Mouse (Mus musculus): Measurements from ENCODE around the gene Tmem107. TPM values are rescaled to one million over a fixed set of nuclear protein-coding genes. Genes with fewer than 3 reads are reported as not detected.

The Tmem107 gene
- polyA plus RNA-seq, 1 experiment from 2014 or later, result 42.5 TPM

GRCm38 (mm10) chr11:69046395-69046774 is 24.2 kb upstream of the Tmem107 start:
- Histone ChIP-seq H3K9me3 (no peaks in the 10 kb centered on the region), H3K27ac (no peak overlapping the region), H3K4me2 (replicated peaks) (peak overlapping the region; percentile 93), H3K9ac (replicated peaks) (peak overlapping the region; percentile 63), H3K27me3 (no peaks in the 10 kb centered on the region), H3K4me3 (replicated peaks) (peak overlapping the region; percentile 62), H3K36me3 (peaks cover 20% of the 10 kb centered on the region), H3K4me1 (replicated peaks) (peaks cover 31% of the 10 kb centered on the region)
- WGBS, result 21% methylated on average over 9 of the region's 9 CpGs
- ATAC-seq, result no peak

- ATAC-seq, result no peak
- Histone ChIP-seq H3K4me3 (replicated peaks) (no peak overlapping the region), H3K4me2 (replicated peaks) (peak overlapping the region; percentile 93), H3K27ac (no peak overlapping the region), H3K9me3 (no peaks in the 10 kb centered on the region), H3K4me1 (replicated peaks) (peaks cover 31% of the 10 kb centered on the region), H3K9ac (replicated peaks) (no peak overlapping the region), H3K36me3 (peaks cover 20% of the 10 kb centered on the region), H3K27me3 (no peaks in the 10 kb centered on the region)
- WGBS, result 93% methylated on average over 12 of the region's 12 CpGs
These were observed 23.0 kb upstream of the Tmem107 start for GRCm38 (mm10) chr11:69047592-69047991.

GRCm38 (mm10) chr11:69048151-69048550 is 22.5 kb upstream of the Tmem107 start:
- WGBS, result 93% methylated on average over 14 of the region's 14 CpGs
- ATAC-seq, result no peak
- no peaks in the 10 kb centered on the region for H3K9me3 ChIP-seq
- H3K9ac ChIP-seq (replicated peaks), result no peak overlapping the region
- H3K4me1 ChIP-seq (replicated peaks), result peaks cover 31% of the 10 kb centered on the region
- H3K27ac ChIP-seq, result no peak overlapping the region
- no peak overlapping the region for H3K4me3 ChIP-seq (replicated peaks)
- H3K4me2 ChIP-seq (replicated peaks), result no peak overlapping the region
- H3K27me3 ChIP-seq, result no peaks in the 10 kb centered on the region
- H3K36me3 ChIP-seq, result peaks cover 20% of the 10 kb centered on the region

GRCm38 (mm10) chr11:69050748-69051147 is 19.9 kb upstream of the Tmem107 start:
- H3K4me1 ChIP-seq (replicated peaks), result peaks cover 28% of the 10 kb centered on the region
- WGBS, result 89% methylated on average over 8 of the region's 8 CpGs
- no peak overlapping the region for H3K27ac ChIP-seq
- no peak overlapping the region for H3K4me3 ChIP-seq (replicated peaks)
- no peak overlapping the region for H3K4me2 ChIP-seq (replicated peaks)
- H3K36me3 ChIP-seq, result peaks cover 20% of the 10 kb centered on the region
- no peak for ATAC-seq
- no peak overlapping the region for H3K9ac ChIP-seq (replicated peaks)
- H3K27me3 ChIP-seq, result no peaks in the 10 kb centered on the region
- H3K9me3 ChIP-seq, result no peaks in the 10 kb centered on the region

DNA sequence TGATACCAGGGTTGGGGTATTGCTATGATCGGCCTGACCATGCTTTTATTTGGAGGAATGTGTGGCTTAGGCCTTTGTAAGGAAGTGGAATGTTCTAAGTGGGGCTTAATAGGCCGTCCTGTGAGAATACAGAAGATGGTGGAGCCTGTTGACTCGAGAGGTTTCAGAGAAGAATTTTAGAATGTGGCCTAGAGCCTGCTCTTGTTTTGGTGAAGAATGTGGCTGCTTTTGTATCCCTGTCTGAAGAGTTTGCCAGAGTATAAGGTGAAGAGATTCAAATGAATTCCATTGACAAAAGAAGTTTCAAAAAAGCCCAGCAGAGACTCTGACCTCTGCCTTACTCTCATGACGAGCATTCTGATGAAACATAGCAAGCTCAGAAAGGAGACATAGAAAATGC is 18.8 kb upstream of the Tmem107 start:
- peaks cover 20% of the 10 kb centered on the region for H3K36me3 ChIP-seq
- H3K27ac ChIP-seq, result no peak overlapping the region
- no peak for ATAC-seq
- WGBS, result 53% methylated on average over 4 of the region's 4 CpGs
- no peak overlapping the region for H3K4me3 ChIP-seq (replicated peaks)
- no peaks in the 10 kb centered on the region for H3K27me3 ChIP-seq
- no peak overlapping the region for H3K9ac ChIP-seq (replicated peaks)
- H3K4me1 ChIP-seq (replicated peaks), result peaks cover 18% of the 10 kb centered on the region
- H3K9me3 ChIP-seq, result no peaks in the 10 kb centered on the region
- H3K4me2 ChIP-seq (replicated peaks), result no peak overlapping the region

DNA sequence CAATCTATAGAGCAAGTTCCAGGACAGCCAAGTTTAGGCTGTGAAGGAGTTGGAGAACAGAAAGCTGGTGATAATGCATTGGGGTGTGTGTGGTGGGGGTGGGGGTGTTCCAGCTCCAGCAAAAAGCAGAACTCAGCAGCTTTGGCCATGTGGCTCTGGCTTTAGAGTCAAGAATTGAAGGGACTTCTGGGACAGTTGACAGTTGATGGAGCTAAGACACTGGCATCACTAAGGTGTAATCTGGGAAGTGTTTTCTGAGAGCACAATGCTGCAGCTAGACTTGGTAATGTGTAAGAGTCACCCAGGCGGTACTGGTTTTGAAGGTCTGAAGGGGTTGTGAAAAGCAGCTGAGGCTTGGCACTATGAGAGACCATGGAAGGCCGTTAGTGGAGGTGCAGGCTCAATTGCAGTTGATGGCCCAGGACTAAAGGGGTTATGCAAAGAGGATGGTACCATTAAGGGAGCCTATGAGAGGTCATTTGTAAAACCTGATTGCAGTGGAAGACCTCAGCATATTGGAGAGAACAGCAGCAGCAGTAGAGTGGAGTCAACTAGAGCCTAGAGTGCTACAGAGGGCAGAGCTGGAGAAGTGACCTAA is 17.7 kb upstream of the Tmem107 start:
- Histone ChIP-seq H3K9me3 (no peaks in the 10 kb centered on the region), H3K4me1 (replicated peaks) (peaks cover 11% of the 10 kb centered on the region), H3K4me2 (replicated peaks) (no peak overlapping the region), H3K4me3 (replicated peaks) (no peak overlapping the region), H3K27me3 (no peaks in the 10 kb centered on the region), H3K27ac (no peak overlapping the region), H3K9ac (replicated peaks) (no peak overlapping the region), H3K36me3 (peaks cover 20% of the 10 kb centered on the region)
- no peak for ATAC-seq
- WGBS, result 92% methylated on average over 2 of the region's 2 CpGs

DNA sequence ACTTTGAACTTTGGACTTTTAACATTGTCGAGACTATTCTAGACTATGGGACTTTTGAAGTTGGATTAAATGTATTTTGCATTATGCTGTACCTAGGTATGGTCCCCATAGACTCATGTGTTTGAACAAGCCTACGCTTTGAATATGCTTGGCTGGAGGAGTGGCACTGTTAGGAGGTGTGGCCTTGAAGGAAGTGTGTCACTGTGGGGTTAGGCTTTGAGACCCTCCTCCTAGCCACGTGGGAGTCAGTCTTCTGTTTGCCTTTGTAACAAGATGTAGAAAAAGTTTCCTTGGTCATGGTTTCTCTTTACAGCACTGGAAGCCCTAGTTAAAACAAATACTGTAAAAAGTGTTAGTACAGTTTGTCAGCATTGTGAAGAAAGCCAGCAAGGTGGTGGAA is 16.8 kb upstream of the Tmem107 start:
- H3K4me3 ChIP-seq (replicated peaks), result no peak overlapping the region
- no peak overlapping the region for H3K27ac ChIP-seq
- 84% methylated on average over 3 of the region's 3 CpGs for WGBS
- H3K9ac ChIP-seq (replicated peaks), result no peak overlapping the region
- H3K4me2 ChIP-seq (replicated peaks), result no peak overlapping the region
- H3K9me3 ChIP-seq, result no peaks in the 10 kb centered on the region
- peaks cover 14% of the 10 kb centered on the region for H3K36me3 ChIP-seq
- ATAC-seq, result no peak
- peaks cover 19% of the 10 kb centered on the region for H3K4me1 ChIP-seq (replicated peaks)
- no peaks in the 10 kb centered on the region for H3K27me3 ChIP-seq

GRCm38 (mm10) chr11:69058265-69058664 is 12.3 kb upstream of the Tmem107 start:
- Histone ChIP-seq H3K27me3 (no peaks in the 10 kb centered on the region), H3K4me3 (replicated peaks) (peak overlapping the region; percentile 93), H3K4me2 (replicated peaks) (peak overlapping the region; percentile 75), H3K27ac (peak overlapping the region; percentile 94), H3K4me1 (replicated peaks) (peaks cover 31% of the 10 kb centered on the region), H3K36me3 (no peaks in the 10 kb centered on the region; the same call in 1 of the 2 replicates), H3K9me3 (no peaks in the 10 kb centered on the region), H3K9ac (replicated peaks) (peak overlapping the region; percentile 77)
- WGBS, result 79% methylated on average over 2 of the region's 2 CpGs
- no peak for ATAC-seq

GRCm38 (mm10) chr11:69058729-69059356 is 11.8 kb upstream of the Tmem107 start:
- Histone ChIP-seq H3K36me3 (no peaks in the 10 kb centered on the region; the same call in 1 of the 2 replicates), H3K4me1 (replicated peaks) (peaks cover 32% of the 10 kb centered on the region), H3K4me2 (replicated peaks) (peak overlapping the region; percentile 75), H3K27ac (peak overlapping the region; percentile 94), H3K27me3 (no peaks in the 10 kb centered on the region), H3K4me3 (replicated peaks) (peak overlapping the region; percentile 93), H3K9ac (replicated peaks) (peak overlapping the region; percentile 77), H3K9me3 (no peaks in the 10 kb centered on the region)
- no peak; the same call in 1 of the 2 replicates for ATAC-seq
- WGBS, result under 1% methylated on average over 19 of the region's 19 CpGs

GRCm38 (mm10) chr11:69059357-69059974 is 11.1 kb upstream of the Tmem107 start, which contains the start of gene Borcs6:
Gene Borcs6 (plus strand): TSS chr11:69059717.
- Histone ChIP-seq H3K4me3 (replicated peaks) (peak within 1 kb of the TSS; percentile 93), H3K4me1 (replicated peaks) (peaks cover 38% of the 10 kb centered on the region), H3K27me3 (no peaks in the 10 kb centered on the region), H3K4me2 (replicated peaks) (peak within 1 kb of the TSS; percentile 96), H3K36me3 (no peaks in the 10 kb centered on the region), H3K9me3 (no peaks in the 10 kb centered on the region), H3K9ac (replicated peaks) (peak within 1 kb of the TSS; percentile 88), H3K27ac (peak within 1 kb of the TSS; percentile 94)
- peak; percentile 94 for ATAC-seq
- WGBS, result under 1% methylated on average over 64 of the region's 64 CpGs

DNA sequence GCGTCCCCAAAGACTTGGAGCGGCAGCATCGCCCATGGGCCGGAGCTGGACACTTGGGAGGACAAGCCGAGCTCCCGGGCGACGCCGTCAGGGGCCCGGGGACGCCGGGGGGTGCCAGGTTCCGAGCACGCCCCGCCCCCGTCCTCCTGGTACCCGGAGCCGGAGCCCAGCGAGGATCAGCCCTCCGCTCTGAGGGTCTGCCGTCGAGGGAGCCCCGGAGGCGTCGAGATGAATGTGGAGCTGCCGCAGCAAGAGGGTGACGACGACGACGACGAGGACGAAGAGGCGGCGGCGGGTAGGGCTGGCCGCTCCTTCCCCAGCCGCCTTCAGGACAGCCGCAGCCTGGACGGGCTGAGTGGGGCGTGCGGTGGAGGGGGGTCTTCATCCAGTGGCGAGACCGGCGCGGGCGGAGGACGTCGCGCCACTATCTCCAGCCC is 10.6 kb upstream of the Tmem107 start:
- Histone ChIP-seq H3K4me2 (replicated peaks) (peak overlapping the region; percentile 96), H3K9ac (replicated peaks) (peak overlapping the region; percentile 88), H3K4me1 (replicated peaks) (peaks cover 41% of the 10 kb centered on the region), H3K27me3 (no peaks in the 10 kb centered on the region), H3K27ac (peak overlapping the region; percentile 94), H3K9me3 (no peaks in the 10 kb centered on the region), H3K36me3 (no peaks in the 10 kb centered on the region), H3K4me3 (replicated peaks) (peak overlapping the region; percentile 93)
- WGBS, result under 1% methylated on average over 47 of the region's 49 CpGs
- peak; percentile 31 for ATAC-seq

Measured in midbrain, embryonic 13.5 days (tissue).